Mouse (Mus musculus) kidney, adult 2 months (tissue): ENCODE data around the gene Serbp1.

Experiments
- CTCF ChIP-seq: fragments of 200-500 bp; conservative IDR thresholded peaks from 2 replicates; pipeline ENCODE4 v1.5.1; 2011; ENCODE audit warnings: low read depth, mild to moderate bottlenecking, control low read depth, low read length, moderate library complexity, mixed read lengths; ENCODE audit not compliant: insufficient read depth, insufficient read length
- POLR2A ChIP-seq: fragments of 200-500 bp; IDR thresholded peaks from one replicate; pipeline ENCODE4 v1.6.1; 2011; ENCODE audit warnings: low read depth, low read length, control low read depth

DNA sequence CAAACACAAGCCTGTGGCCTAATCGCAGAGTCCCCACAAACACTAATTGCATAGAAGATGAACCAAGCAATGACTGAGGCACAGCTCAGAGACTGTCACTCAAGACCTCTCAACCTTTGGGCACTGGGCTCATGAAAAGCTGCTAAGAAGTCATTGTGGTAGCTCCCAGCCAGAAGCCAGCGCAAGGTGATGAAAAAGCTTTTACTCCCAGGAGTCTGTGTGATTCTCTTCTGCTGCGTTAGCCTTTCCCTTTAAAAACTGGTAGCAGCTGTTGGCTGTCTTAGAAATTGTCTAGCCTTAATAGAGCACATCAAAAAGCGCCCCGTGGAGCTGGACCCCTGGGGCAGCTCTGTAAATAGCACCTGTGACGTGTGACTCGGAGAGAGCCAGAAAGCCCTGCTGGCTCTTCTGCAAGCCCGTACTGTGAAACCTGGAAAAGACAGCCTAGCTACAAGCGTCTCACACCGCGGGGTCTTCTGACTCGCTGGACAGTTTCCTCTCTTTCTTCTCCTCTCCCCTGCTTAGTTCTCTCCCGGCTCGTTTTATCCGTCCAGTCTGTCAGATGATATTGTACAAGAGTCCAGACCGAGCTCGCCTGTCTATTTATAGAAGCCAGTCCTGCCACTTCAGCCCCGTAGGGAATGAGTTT is 9.4 kb upstream of the Serbp1 start:
- no peak for TF ChIP-seq POLR2A
- no peak for TF ChIP-seq CTCF
